Mouse (Mus musculus): ENCODE data around the gene Gja10.

Gene Gja10

GRCm38 (mm10) chr4:32602660-32603059 lies at the start of gene Gja10:
Gene Gja10, minus strand, starts transcription at chr4:32602760.
- ATAC-seq (ENCODE audit: low TSS enrichment): no peak

GRCm38 (mm10) chr4:32651669-32652068 lies 49.1 kb upstream of the Gja10 start:
- ATAC-seq (ENCODE audit: low TSS enrichment): no peak

GRCm38 (mm10) chr4:32621637-32622036 lies 19.1 kb upstream of the Gja10 start:
- no peak for ATAC-seq (ENCODE audit: low TSS enrichment)

- ATAC-seq (ENCODE audit: low TSS enrichment): peak; percentile 99
Observed at GRCm38 (mm10) chr4:32615034-32615881, 12.7 kb upstream of the Gja10 start, which contains the start of gene Casp8ap2. Gene Casp8ap2, plus strand, starts transcription at chr4:32615451.

GRCm38 (mm10) chr4:32601135-32601534 lies 1.4 kb downstream of the Gja10 start:
- no peak for ATAC-seq (ENCODE audit: low TSS enrichment)

GRCm38 (mm10) chr4:32588237-32588636 lies 14.3 kb downstream of the Gja10 start:
- ATAC-seq (ENCODE audit: low TSS enrichment): no peak

GRCm38 (mm10) chr4:32587543-32587942 lies 15.0 kb downstream of the Gja10 start:
- no peak for ATAC-seq (ENCODE audit: low TSS enrichment)

GRCm38 (mm10) chr4:32586596-32586995 lies 16.0 kb downstream of the Gja10 start:
- ATAC-seq (ENCODE audit: low TSS enrichment): peak; percentile 81

- no peak for ATAC-seq (ENCODE audit: low TSS enrichment)
Observed at GRCm38 (mm10) chr4:32584181-32584580, 18.4 kb downstream of the Gja10 start.

GRCm38 (mm10) chr4:32579850-32580249 lies 22.7 kb downstream of the Gja10 start:
- ATAC-seq (ENCODE audit: low TSS enrichment): no peak

- ATAC-seq (ENCODE audit: low TSS enrichment): no peak
Observed at GRCm38 (mm10) chr4:32575165-32575564, 27.4 kb downstream of the Gja10 start.

- no peak for ATAC-seq (ENCODE audit: low TSS enrichment)
Observed at GRCm38 (mm10) chr4:32574604-32575003, 28.0 kb downstream of the Gja10 start.

GRCm38 (mm10) chr4:32573586-32573985 lies 29.0 kb downstream of the Gja10 start:
- no peak for ATAC-seq (ENCODE audit: low TSS enrichment)

GRCm38 (mm10) chr4:32572118-32572517 lies 30.4 kb downstream of the Gja10 start:
- ATAC-seq (ENCODE audit: low TSS enrichment): peak; percentile 55

- ATAC-seq (ENCODE audit: low TSS enrichment): no peak
Observed at GRCm38 (mm10) chr4:32571441-32571840, 31.1 kb downstream of the Gja10 start.

- ATAC-seq (ENCODE audit: low TSS enrichment): no peak
Observed at GRCm38 (mm10) chr4:32570939-32571317, 31.6 kb downstream of the Gja10 start.

- peak; percentile 76 for ATAC-seq (ENCODE audit: low TSS enrichment)
Observed at GRCm38 (mm10) chr4:32569995-32570938, 32.3 kb downstream of the Gja10 start.

GRCm38 (mm10) chr4:32569054-32569453 lies 33.5 kb downstream of the Gja10 start:
- ATAC-seq (ENCODE audit: low TSS enrichment): no peak

GRCm38 (mm10) chr4:32564918-32565317 lies 37.6 kb downstream of the Gja10 start:
- no peak for ATAC-seq (ENCODE audit: low TSS enrichment)

GRCm38 (mm10) chr4:32564416-32564815 lies 38.1 kb downstream of the Gja10 start:
- no peak for ATAC-seq (ENCODE audit: low TSS enrichment)

GRCm38 (mm10) chr4:32562319-32563115 lies 40.0 kb downstream of the Gja10 start:
- ATAC-seq (ENCODE audit: low TSS enrichment): no peak

All from frontal cortex, adult (tissue).